Mouse (Mus musculus) brain, adult 2 months (tissue): ENCODE measurements around the gene Pfkm.

Source experiments
- DNase-seq: peaks from one replicate; pipeline ENCODE4 v3.0.0; 2011; ENCODE audit warnings: low read depth, low spot score

Pfkm gene

GRCm38 (mm10) chr15:98136871-98137270 lies 44.5 kb downstream of the Pfkm start:
- no peak for DNase-seq

- DNase-seq: no peak
Measured at GRCm38 (mm10) chr15:98139763-98140162, 47.4 kb downstream of the Pfkm start.

- DNase-seq: no peak
Measured at GRCm38 (mm10) chr15:98140809-98141208, 48.4 kb downstream of the Pfkm start.

GRCm38 (mm10) chr15:98142515-98142914 lies 50.1 kb downstream of the Pfkm start:
- peak; percentile 53 for DNase-seq

- DNase-seq: no peak
Measured at GRCm38 (mm10) chr15:98144861-98145507, 52.6 kb downstream of the Pfkm start.

GRCm38 (mm10) chr15:98145559-98146181 lies 53.3 kb downstream of the Pfkm start:
- DNase-seq: peak; percentile 96

- peak; percentile 94 for DNase-seq
Measured at GRCm38 (mm10) chr15:98148356-98148755, 56.0 kb downstream of the Pfkm start.

GRCm38 (mm10) chr15:98149166-98149602 lies 56.8 kb downstream of the Pfkm start:
- no peak for DNase-seq

GRCm38 (mm10) chr15:98152916-98153315 lies 60.5 kb downstream of the Pfkm start:
- no peak for DNase-seq

- peak; percentile 79 for DNase-seq
Measured at GRCm38 (mm10) chr15:98153625-98154024, 61.2 kb downstream of the Pfkm start.

GRCm38 (mm10) chr15:98154146-98154545 lies 61.8 kb downstream of the Pfkm start:
- no peak for DNase-seq

GRCm38 (mm10) chr15:98154631-98155030 lies 62.2 kb downstream of the Pfkm start:
- DNase-seq: no peak

GRCm38 (mm10) chr15:98155272-98155671 lies 62.9 kb downstream of the Pfkm start:
- no peak for DNase-seq

- no peak for DNase-seq
Measured at GRCm38 (mm10) chr15:98155944-98156343, 63.6 kb downstream of the Pfkm start.

GRCm38 (mm10) chr15:98157253-98157652 lies 64.9 kb downstream of the Pfkm start:
- DNase-seq: no peak

- DNase-seq: no peak
Measured at GRCm38 (mm10) chr15:98161026-98161805, 68.8 kb downstream of the Pfkm start.

GRCm38 (mm10) chr15:98162561-98162960 lies 70.2 kb downstream of the Pfkm start:
- no peak for DNase-seq

GRCm38 (mm10) chr15:98165525-98165924 lies 73.1 kb downstream of the Pfkm start, which contains the start of gene Asb8:
Gene Asb8 (minus strand): TSS chr15:98165625.
- DNase-seq: no peak

- DNase-seq: peak; percentile 75
Measured at GRCm38 (mm10) chr15:98166963-98167644, 74.7 kb downstream of the Pfkm start, which contains the start of gene Ccdc184. Gene Ccdc184 (plus strand): TSS chr15:98167158.

- DNase-seq: peak; percentile 97
Measured at GRCm38 (mm10) chr15:98167645-98168621, 75.5 kb downstream of the Pfkm start.

- DNase-seq: no peak
Measured at GRCm38 (mm10) chr15:98168622-98169004, 76.2 kb downstream of the Pfkm start.
